Mouse (Mus musculus) heart, adult 2 months (tissue): ENCODE results near the gene Dgkb. TPM values are rescaled to one million over a fixed set of nuclear protein-coding genes. Genes with fewer than 3 reads are reported as not detected.

Source experiments
- DNase-seq, 2 experiments: peaks; one replicate each; pipeline ENCODE4 v3.0.0; 2021
- H3K27ac ChIP-seq: fragments of 200-600 bp; 2 replicates; pipeline ENCODE4 v1.8.1; 2022
- H3K27me3 ChIP-seq: fragments of 200-500 bp; 2 replicates; pipeline ENCODE4 v1.6.1; 2012; ENCODE audit warnings: mild to moderate bottlenecking, low read length, inconsistent platforms, mixed read lengths; ENCODE audit not compliant: control insufficient read depth, insufficient read depth
- H3K36me3 ChIP-seq: fragments of 200-500 bp; 2 replicates; pipeline ENCODE4 v1.6.1; 2012; ENCODE audit warnings: low read length, inconsistent platforms; ENCODE audit not compliant: control insufficient read depth, insufficient read depth
- H3K4me1 ChIP-seq: fragments of 200-500 bp; 2 replicates; pipeline ENCODE4 v1.6.1; 2011; ENCODE audit warnings: low read length; ENCODE audit not compliant: control insufficient read depth, insufficient read depth
- H3K4me3 ChIP-seq: fragments of 200-600 bp; 2 replicates; pipeline ENCODE4 v1.8.1; 2022
- H3K79me2 ChIP-seq: fragments of 200-500 bp; replicated peaks from 2 replicates; pipeline ENCODE4 v1.6.1; 2012; ENCODE audit warnings: mild to moderate bottlenecking, inconsistent platforms, low read length, moderate library complexity, mixed read lengths; ENCODE audit not compliant: control insufficient read depth, insufficient read depth
- H3K9ac ChIP-seq: fragments of 200-500 bp; 2 replicates; pipeline ENCODE4 v1.6.1; 2012; ENCODE audit warnings: low read depth, mild to moderate bottlenecking, control low read depth, inconsistent platforms, low read length, mixed read lengths
- CTCF ChIP-seq: fragments of 200-600 bp; IDR thresholded peaks from 2 replicates; pipeline ENCODE4 v1.8.1; 2022; ENCODE audit warnings: antibody characterized with exemption, mild to moderate bottlenecking, moderate library complexity
- EP300 ChIP-seq: fragments of 200-500 bp; IDR thresholded peaks from 2 replicates; pipeline ENCODE4 v1.6.1; 2011; ENCODE audit warnings: low read depth, low read length, control low read depth; ENCODE audit not compliant: insufficient read depth
- POLR2A ChIP-seq: fragments of 200-500 bp; IDR thresholded peaks from 2 replicates; pipeline ENCODE4 v1.6.1; 2011; ENCODE audit warnings: mild to moderate bottlenecking, low read depth, low read length, control low read depth; ENCODE audit not compliant: insufficient read depth
- WGBS: fragments of 180-500 bp; shearing (Covaris S2); methylation state at CpG from one replicate; pipeline ENCODE4 v1.1.7; 2018; 5-methylcytosine and 5-hydroxymethylcytosine counted together
- intact Hi-C: fragments of 180-260 bp; cut with DNase I; formaldehyde crosslinking; loops from one replicate; pipeline ENCODE4 v1.15.1; 2025
- polyA plus RNA-seq: library from polyadenylated mRNA; depleted of rRNA; stranded (reverse); fragments of >200 nt; gene quantifications from 2 replicates; pipeline ENCODE4 v1.2.3, GENCODE M21; 2012
- total RNA-seq, 2 experiments: library from RNA; stranded (reverse); gene quantifications; 2 replicates each; pipeline ENCODE4 v1.2.3; 2021

The Dgkb gene
- total and polyA plus RNA-seq, 3 experiments = 0.23 to 1.1 (median 1.1) TPM

- Histone ChIP-seq H3K4me3 (no peak overlapping the region), H3K36me3 (no peaks in the 10 kb centered on the region), H3K27ac (no peak overlapping the region), H3K4me1 (no peaks in the 10 kb centered on the region), H3K79me2 (no peaks in the 10 kb centered on the region), H3K27me3 (no peaks in the 10 kb centered on the region), H3K9ac (no peak overlapping the region)
- DNase-seq = no peak
- TF ChIP-seq POLR2A = no peak
- TF ChIP-seq EP300 = no peak
- no peak for TF ChIP-seq CTCF
- intact Hi-C loops = no loop called here
Measured at GRCm38 (mm10) chr12:37888591-37888990, 71.1 kb downstream of the Dgkb start.

- intact Hi-C loops = no loop called here
- no peak for TF ChIP-seq POLR2A
- TF ChIP-seq CTCF = no peak
- TF ChIP-seq EP300 = no peak
Measured at GRCm38 (mm10) chr12:37889431-37889830, 71.9 kb downstream of the Dgkb start.

GRCm38 (mm10) chr12:37891336-37891735 is 73.8 kb downstream of the Dgkb start:
- WGBS = 72% methylated on average over 3 of the region's 3 CpGs
- no peak for DNase-seq
- no peaks in the 10 kb centered on the region for H3K79me2 ChIP-seq

More at GRCm38 (mm10) chr12:37889431-37889830, 71.9 kb downstream of the Dgkb start:
- H3K36me3 ChIP-seq = no peaks in the 10 kb centered on the region
- no peaks in the 10 kb centered on the region for H3K4me1 ChIP-seq
- 80% methylated on average over 4 of the region's 4 CpGs for WGBS
- no peak overlapping the region for H3K9ac ChIP-seq
- H3K27ac ChIP-seq = no peak overlapping the region
- DNase-seq = no peak
- no peaks in the 10 kb centered on the region for H3K79me2 ChIP-seq
- no peak overlapping the region for H3K4me3 ChIP-seq
- no peaks in the 10 kb centered on the region for H3K27me3 ChIP-seq

GRCm38 (mm10) chr12:37942163-37942562 is 124.6 kb downstream of the Dgkb start:
- Histone ChIP-seq H3K9ac (no peak overlapping the region), H3K4me1 (no peaks in the 10 kb centered on the region), H3K4me3 (no peak overlapping the region), H3K36me3 (no peaks in the 10 kb centered on the region), H3K27me3 (no peaks in the 10 kb centered on the region), H3K79me2 (no peaks in the 10 kb centered on the region), H3K27ac (no peak overlapping the region)
- TF ChIP-seq EP300 (no peak), POLR2A (no peak), CTCF (no peak)
- WGBS = 90% methylated on average over 2 of the region's 2 CpGs
- intact Hi-C loops = no loop called here
- no peak for DNase-seq

More at GRCm38 (mm10) chr12:37891336-37891735, 73.8 kb downstream of the Dgkb start:
- Histone ChIP-seq H3K9ac (no peak overlapping the region), H3K4me3 (no peak overlapping the region), H3K27me3 (no peaks in the 10 kb centered on the region), H3K4me1 (no peaks in the 10 kb centered on the region), H3K27ac (no peak overlapping the region), H3K36me3 (no peaks in the 10 kb centered on the region)
- TF ChIP-seq EP300 (no peak), POLR2A (no peak), CTCF (no peak)
- intact Hi-C loops = no loop called here

GRCm38 (mm10) chr12:37956193-37956592 is 138.7 kb downstream of the Dgkb start:
- intact Hi-C loops = no loop called here
- Histone ChIP-seq H3K79me2 (no peaks in the 10 kb centered on the region), H3K4me3 (no peak overlapping the region), H3K4me1 (no peaks in the 10 kb centered on the region), H3K27ac (no peak overlapping the region), H3K9ac (no peak overlapping the region), H3K36me3 (no peaks in the 10 kb centered on the region), H3K27me3 (no peaks in the 10 kb centered on the region)
- TF ChIP-seq CTCF (no peak), POLR2A (no peak), EP300 (no peak)
- 56% methylated on average over 4 of the region's 4 CpGs for WGBS
- DNase-seq = no peak

GRCm38 (mm10) chr12:37971482-37971881 is 154.0 kb downstream of the Dgkb start:
- TF ChIP-seq EP300 (no peak), CTCF (no peak), POLR2A (no peak)
- intact Hi-C loops = no loop called here
- Histone ChIP-seq H3K9ac (no peak overlapping the region), H3K4me3 (no peak overlapping the region), H3K79me2 (no peaks in the 10 kb centered on the region), H3K27ac (no peak overlapping the region), H3K36me3 (no peaks in the 10 kb centered on the region), H3K27me3 (no peaks in the 10 kb centered on the region), H3K4me1 (no peaks in the 10 kb centered on the region)
- 63% methylated on average over 1 of the region's 1 CpGs for WGBS
- no peak for DNase-seq
